Mouse (Mus musculus) stomach, embryonic 15.5 days (tissue): ENCODE results near the gene Stox2. TPM values are rescaled to one million over a fixed set of nuclear protein-coding genes. Genes with fewer than 3 reads are reported as not detected.

Experiments used
- ATAC-seq: fragments of 200-750 bp; cut with Nextera tagmentation; 2 replicates; pipeline ENCODE4 v1.8.0; 2017; ENCODE audit warnings: low read depth, moderate number of reproducible peaks, moderate TSS enrichment; ENCODE audit not compliant: insufficient read depth, low FRiP score
- H3K27ac ChIP-seq: fragments of 300-500 bp; sonication (generic); 2 replicates; pipeline ENCODE4 v1.5.1; 2015; ENCODE audit warnings: mild to moderate bottlenecking, inconsistent platforms
- H3K27me3 ChIP-seq: fragments of 300-500 bp; sonication (generic); replicated peaks from 2 replicates; pipeline ENCODE4 v1.6.1; 2015; ENCODE audit warnings: inconsistent platforms
- H3K36me3 ChIP-seq: fragments of 300-500 bp; sonication (generic); 2 replicates; pipeline ENCODE4 v1.6.1; 2015; ENCODE audit warnings: inconsistent platforms
- H3K4me1 ChIP-seq: fragments of 300-500 bp; sonication (generic); 2 replicates; pipeline ENCODE4 v1.6.1; 2015; ENCODE audit warnings: inconsistent platforms
- H3K4me2 ChIP-seq: fragments of 300-500 bp; sonication (generic); 2 replicates; pipeline ENCODE4 v1.6.1; 2015; ENCODE audit warnings: mild to moderate bottlenecking, inconsistent platforms
- H3K4me3 ChIP-seq: fragments of 300-500 bp; sonication (generic); replicated peaks from 2 replicates; pipeline ENCODE4 v1.5.1; 2015; ENCODE audit warnings: inconsistent platforms
- H3K9ac ChIP-seq: fragments of 300-500 bp; sonication (generic); 2 replicates; pipeline ENCODE4 v1.6.1; 2015; ENCODE audit warnings: inconsistent platforms
- H3K9me3 ChIP-seq: fragments of 300-500 bp; sonication (generic); 2 replicates; pipeline ENCODE4 v1.6.1; 2016; ENCODE audit warnings: inconsistent platforms
- WGBS: fragments of 180-500 bp; shearing (Covaris S2); methylation state at CpG from one replicate; pipeline ENCODE4 v1.1.7; 2015; 5-methylcytosine and 5-hydroxymethylcytosine counted together
- polyA plus RNA-seq: library from polyadenylated mRNA; unstranded; fragments of >200 nt; fragmentation: Nextera tagmentation; extraction: Ambion mirVana; gene quantifications from 2 replicates; pipeline ENCODE4 v1.2.1, GENCODE M21; 2015

The Stox2 gene
- polyA plus RNA-seq, 1 experiment from 2014 or later: 11.6 TPM

DNA sequence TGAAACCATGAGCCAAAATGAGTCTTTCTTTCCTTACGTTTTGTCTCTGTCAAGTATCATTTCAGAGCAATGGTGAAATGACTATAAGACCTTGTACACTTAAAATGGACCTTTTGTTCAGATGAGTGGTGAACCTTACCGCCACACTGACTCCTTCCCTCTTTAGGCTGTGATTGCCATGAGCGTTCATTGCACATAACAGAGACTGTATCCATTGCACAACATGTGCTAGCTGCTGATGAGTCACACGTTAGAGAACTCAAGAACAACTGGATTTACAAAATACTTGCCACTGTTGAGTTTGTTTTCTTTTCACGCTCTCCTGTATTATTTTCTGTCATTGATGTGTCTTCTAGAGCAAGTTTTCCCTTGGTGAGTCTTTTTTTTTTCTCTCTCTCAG lies 216.1 kb downstream of the Stox2 start:
- no peak overlapping the region for H3K4me3 ChIP-seq
- no peaks in the 10 kb centered on the region for H3K9me3 ChIP-seq
- no peak overlapping the region for H3K4me2 ChIP-seq
- no peaks in the 10 kb centered on the region for H3K27me3 ChIP-seq
- H3K9ac ChIP-seq: no peak overlapping the region
- no peak overlapping the region for H3K27ac ChIP-seq
- 89% methylated on average over 5 of the region's 5 CpGs for WGBS
- H3K4me1 ChIP-seq: no peaks in the 10 kb centered on the region
- ATAC-seq: no peak
- H3K36me3 ChIP-seq: no peaks in the 10 kb centered on the region

DNA sequence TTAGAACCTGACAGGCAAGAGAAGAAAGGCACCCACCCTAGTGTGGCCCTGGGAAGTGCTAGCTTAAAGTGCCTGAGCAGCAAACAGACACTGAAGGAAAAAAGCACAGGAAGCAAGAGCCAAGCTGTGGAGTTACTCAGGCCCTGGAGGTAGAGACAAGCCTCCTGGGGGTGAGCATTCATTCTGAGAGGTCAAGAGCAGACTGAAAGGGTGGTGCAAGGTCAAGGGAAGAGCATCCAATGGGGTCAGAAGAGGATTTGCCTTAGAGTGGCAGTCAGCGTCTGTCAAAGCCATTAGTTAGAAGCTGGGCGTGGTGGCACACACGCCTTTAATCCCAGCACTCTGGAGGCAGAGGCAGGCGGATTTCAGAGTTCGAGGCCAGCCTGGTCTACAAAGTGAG lies 224.3 kb downstream of the Stox2 start:
- WGBS: 83% methylated on average over 5 of the region's 5 CpGs
- no peaks in the 10 kb centered on the region for H3K36me3 ChIP-seq

DNA sequence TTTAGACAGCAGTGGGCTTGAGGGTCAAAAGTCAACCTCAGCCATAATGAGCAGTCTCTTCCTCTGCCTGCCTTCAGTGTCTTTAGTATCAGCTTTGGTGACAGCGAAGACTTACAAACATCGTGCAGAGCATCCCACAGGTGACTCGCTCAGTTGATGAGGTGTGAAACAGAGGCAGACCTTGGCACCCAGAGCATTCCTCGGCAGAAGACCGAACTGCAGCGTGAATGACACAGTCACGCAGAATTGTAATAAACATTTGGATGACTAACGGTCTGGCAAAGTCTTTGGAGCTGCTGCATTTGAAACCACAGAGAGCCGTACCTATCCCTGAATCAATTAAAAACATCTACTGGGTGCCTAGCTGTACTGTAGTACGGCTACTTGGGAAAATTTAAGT lies 225.0 kb downstream of the Stox2 start:
- H3K27ac ChIP-seq: no peak overlapping the region
- no peaks in the 10 kb centered on the region for H3K9me3 ChIP-seq
- 71% methylated on average over 10 of the region's 10 CpGs for WGBS
- no peak for ATAC-seq
- no peaks in the 10 kb centered on the region for H3K27me3 ChIP-seq
- no peak overlapping the region for H3K4me3 ChIP-seq
- H3K36me3 ChIP-seq: no peaks in the 10 kb centered on the region
- no peak overlapping the region for H3K4me2 ChIP-seq
- no peaks in the 10 kb centered on the region for H3K4me1 ChIP-seq
- no peak overlapping the region for H3K9ac ChIP-seq

More for the DNA sequence above, 224.3 kb downstream of the Stox2 start:
- ATAC-seq: no peak
- Histone ChIP-seq H3K9ac (no peak overlapping the region), H3K27ac (no peak overlapping the region), H3K9me3 (no peaks in the 10 kb centered on the region), H3K4me1 (no peaks in the 10 kb centered on the region), H3K27me3 (no peaks in the 10 kb centered on the region), H3K4me3 (no peak overlapping the region), H3K4me2 (no peak overlapping the region)

DNA sequence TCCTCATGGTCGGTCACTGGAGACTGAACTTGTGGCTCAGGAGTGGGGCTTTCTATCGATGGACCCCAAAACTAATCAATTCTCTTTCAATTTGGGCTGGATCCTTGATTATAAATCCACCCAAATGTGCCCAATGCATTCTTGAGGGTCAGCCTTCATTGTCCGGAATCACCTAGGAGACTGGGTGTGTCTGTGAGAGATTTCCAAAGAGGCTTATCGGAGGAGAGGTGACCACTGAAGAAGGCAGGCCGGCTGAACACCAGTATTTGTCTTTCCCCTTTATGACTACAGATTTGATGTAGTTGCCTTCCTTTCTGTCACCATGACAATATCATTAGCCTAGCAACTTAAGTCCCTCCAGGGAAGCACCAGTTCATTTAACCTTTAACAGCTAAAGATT lies 225.8 kb downstream of the Stox2 start:
- no peak for ATAC-seq
- no peaks in the 10 kb centered on the region for H3K27me3 ChIP-seq
- 85% methylated on average over 5 of the region's 5 CpGs for WGBS
- no peaks in the 10 kb centered on the region for H3K4me1 ChIP-seq
- no peak overlapping the region for H3K4me3 ChIP-seq
- H3K9me3 ChIP-seq: no peaks in the 10 kb centered on the region
- H3K27ac ChIP-seq: no peak overlapping the region
- no peak overlapping the region for H3K4me2 ChIP-seq
- H3K36me3 ChIP-seq: no peaks in the 10 kb centered on the region
- no peak overlapping the region for H3K9ac ChIP-seq

DNA sequence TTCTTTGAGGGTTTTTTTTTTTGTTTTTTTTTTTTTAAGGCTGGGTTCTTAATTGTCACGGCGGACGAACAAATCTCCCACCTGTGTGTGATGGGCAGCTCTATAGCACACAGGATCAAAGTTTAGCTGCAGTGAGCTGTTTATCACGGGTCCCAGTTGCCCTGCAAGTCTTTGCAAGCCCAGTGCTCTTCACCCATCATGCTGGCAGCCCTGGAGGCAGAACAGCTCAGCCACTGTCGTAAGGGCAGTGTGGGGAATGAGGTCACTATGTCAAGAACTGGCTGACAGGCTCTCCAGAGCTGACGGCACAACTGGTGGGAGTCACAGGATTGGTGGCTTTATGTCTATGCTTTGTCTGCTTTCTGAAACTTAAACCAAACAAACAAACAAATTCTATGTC lies 227.6 kb downstream of the Stox2 start:
- no peak for ATAC-seq
- H3K27me3 ChIP-seq: no peaks in the 10 kb centered on the region
- H3K27ac ChIP-seq: no peak overlapping the region; the same call in 1 of the 2 replicates
- H3K4me3 ChIP-seq: no peak overlapping the region
- H3K4me1 ChIP-seq: no peaks in the 10 kb centered on the region
- H3K36me3 ChIP-seq: no peaks in the 10 kb centered on the region
- no peak overlapping the region for H3K9ac ChIP-seq
- 54% methylated on average over 6 of the region's 6 CpGs for WGBS
- H3K9me3 ChIP-seq: no peaks in the 10 kb centered on the region
- 0 out of 2 replicates have a peak overlapping the region, but pooled peaks have one; percentile 8 for H3K4me2 ChIP-seq

DNA sequence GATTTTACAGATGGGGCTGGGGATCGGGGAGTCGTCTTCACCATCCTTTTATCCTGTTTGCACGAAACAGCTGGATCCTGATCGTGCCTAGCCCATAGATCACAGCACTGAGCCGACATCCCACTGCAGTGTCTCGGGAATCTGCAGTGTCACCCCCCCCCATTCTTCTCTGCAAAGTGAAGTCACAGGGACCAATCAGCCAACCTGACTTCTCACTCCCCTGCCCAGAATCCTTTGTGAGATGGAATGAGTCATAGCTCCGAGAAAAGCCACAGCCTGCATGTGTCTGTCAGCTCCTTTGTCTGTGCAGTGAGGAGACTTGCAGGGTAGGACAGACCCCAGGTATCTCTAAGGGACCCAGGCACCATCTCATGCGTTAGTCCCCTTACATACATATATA lies 228.1 kb downstream of the Stox2 start:
- Histone ChIP-seq H3K4me2 (0 out of 2 replicates have a peak overlapping the region, but pooled peaks have one; percentile 8), H3K4me3 (no peak overlapping the region), H3K9ac (no peak overlapping the region), H3K27me3 (no peaks in the 10 kb centered on the region), H3K27ac (no peak overlapping the region; the same call in 1 of the 2 replicates), H3K9me3 (no peaks in the 10 kb centered on the region), H3K4me1 (no peaks in the 10 kb centered on the region), H3K36me3 (no peaks in the 10 kb centered on the region)
- ATAC-seq: no peak
- WGBS: 46% methylated on average over 8 of the region's 8 CpGs

DNA sequence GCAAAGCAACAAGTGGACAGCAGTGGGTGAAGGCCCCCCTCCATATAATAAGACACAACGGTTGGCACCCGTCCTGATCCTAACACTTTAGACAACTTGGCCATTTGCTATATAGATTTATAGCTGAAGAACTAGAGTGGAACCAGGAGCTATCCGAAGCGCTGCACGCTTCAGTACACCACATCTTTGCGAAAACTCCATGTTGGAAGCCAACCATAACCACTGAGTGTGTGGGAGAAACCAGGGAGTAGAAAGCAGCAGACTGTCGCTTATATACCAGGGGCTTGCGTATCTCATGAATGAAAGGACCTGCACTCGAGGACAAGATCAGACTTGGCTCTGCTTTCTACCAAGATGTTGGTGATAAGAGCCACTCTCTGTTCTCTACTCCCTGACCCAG lies 234.0 kb downstream of the Stox2 start:
- Histone ChIP-seq H3K9ac (no peak overlapping the region), H3K4me1 (no peaks in the 10 kb centered on the region), H3K4me3 (no peak overlapping the region), H3K36me3 (no peaks in the 10 kb centered on the region), H3K27me3 (no peaks in the 10 kb centered on the region), H3K4me2 (no peak overlapping the region), H3K9me3 (no peaks in the 10 kb centered on the region), H3K27ac (no peak overlapping the region)
- ATAC-seq: no peak
- 92% methylated on average over 9 of the region's 9 CpGs for WGBS

DNA sequence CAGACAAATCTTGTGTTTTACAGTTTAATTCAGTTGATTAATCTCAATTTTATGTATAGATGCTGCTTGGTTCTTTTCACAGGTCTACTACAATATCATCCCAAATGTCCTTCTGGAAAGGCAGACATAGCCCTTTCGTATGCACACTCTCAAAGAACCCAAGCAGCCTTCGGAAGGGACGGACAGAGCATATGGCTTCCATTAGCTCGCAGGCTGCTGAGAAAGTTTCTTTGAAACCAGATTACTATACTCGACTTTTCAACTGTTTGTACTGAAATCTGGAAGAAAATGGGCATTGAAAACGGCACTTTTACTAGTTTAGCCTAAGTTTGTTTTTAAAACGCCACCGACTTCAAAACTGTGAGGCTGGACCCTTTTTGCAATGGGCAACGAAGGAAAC lies 234.9 kb downstream of the Stox2 start:
- H3K9me3 ChIP-seq: no peaks in the 10 kb centered on the region
- H3K4me1 ChIP-seq: peaks cover 3% of the 10 kb centered on the region; the same call in 1 of the 2 replicates
- no peak for ATAC-seq
- 71% methylated on average over 9 of the region's 9 CpGs for WGBS
- no peaks in the 10 kb centered on the region for H3K27me3 ChIP-seq
- no peak overlapping the region for H3K9ac ChIP-seq
- no peak overlapping the region for H3K4me2 ChIP-seq
- H3K4me3 ChIP-seq: no peak overlapping the region
- H3K36me3 ChIP-seq: no peaks in the 10 kb centered on the region
- H3K27ac ChIP-seq: no peak overlapping the region

DNA sequence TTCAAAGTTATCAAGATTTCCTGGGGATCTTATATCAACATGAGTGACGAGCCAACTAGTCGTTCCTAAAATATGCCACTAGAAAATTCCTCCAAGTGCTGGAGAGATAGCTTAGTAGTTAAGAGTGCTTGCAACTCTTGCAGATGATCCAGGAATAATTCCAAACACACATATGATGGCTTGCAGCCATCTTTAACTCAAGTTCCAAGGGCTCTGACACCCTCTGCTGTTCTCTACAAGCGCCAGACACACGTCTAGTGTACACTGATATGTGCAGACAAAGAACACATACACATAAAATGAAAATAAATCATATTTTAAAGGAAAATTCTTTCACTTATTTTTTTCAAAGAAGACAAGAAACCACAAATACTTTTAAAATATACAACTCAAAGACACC lies 237.9 kb downstream of the Stox2 start:
- no peak for ATAC-seq
- no peaks in the 10 kb centered on the region for H3K27me3 ChIP-seq
- no peaks in the 10 kb centered on the region for H3K9me3 ChIP-seq
- 70% methylated on average over 4 of the region's 4 CpGs for WGBS
- no peak overlapping the region for H3K4me3 ChIP-seq
- H3K4me1 ChIP-seq: peaks cover 3% of the 10 kb centered on the region; the same call in 1 of the 2 replicates
- H3K4me2 ChIP-seq: no peak overlapping the region
- H3K9ac ChIP-seq: no peak overlapping the region
- no peaks in the 10 kb centered on the region for H3K36me3 ChIP-seq
- H3K27ac ChIP-seq: no peak overlapping the region

DNA sequence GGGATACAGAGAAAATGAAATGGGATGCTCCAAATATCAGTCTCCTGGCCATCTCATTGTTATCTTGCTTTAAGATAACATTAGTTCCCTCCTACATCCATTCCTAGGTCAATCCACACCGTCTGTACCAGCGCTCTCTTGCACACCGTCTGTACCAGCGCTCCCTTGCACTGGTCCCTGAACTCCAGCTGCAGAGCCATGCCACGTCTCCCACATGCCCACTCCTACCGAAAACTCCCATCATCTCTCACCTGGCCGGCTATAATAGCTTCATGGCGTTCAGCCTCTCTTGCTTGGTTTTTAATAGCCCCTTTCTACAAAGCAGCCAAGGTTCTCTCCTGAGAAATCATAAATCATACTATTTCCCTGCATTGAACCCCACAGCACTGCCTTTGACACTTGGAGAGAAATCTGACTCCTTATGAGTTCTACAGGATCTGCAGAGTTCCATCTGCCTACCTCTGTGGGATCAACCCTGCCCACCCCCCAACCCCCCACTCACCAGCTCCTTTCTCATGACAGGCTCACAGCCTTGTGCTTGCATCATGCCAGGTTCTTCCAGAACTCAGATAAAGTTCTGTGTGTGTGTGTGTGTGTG lies 239.4 kb downstream of the Stox2 start:
- no peaks in the 10 kb centered on the region for H3K36me3 ChIP-seq
- no peaks in the 10 kb centered on the region for H3K27me3 ChIP-seq
- 75% methylated on average over 8 of the region's 8 CpGs for WGBS
- H3K9ac ChIP-seq: no peak overlapping the region
- peaks cover 3% of the 10 kb centered on the region; the same call in 1 of the 2 replicates for H3K4me1 ChIP-seq
- no peak overlapping the region for H3K4me2 ChIP-seq
- H3K4me3 ChIP-seq: no peak overlapping the region
- H3K9me3 ChIP-seq: no peaks in the 10 kb centered on the region
- no peak; the same call in 1 of the 2 replicates for ATAC-seq
- H3K27ac ChIP-seq: no peak overlapping the region

DNA sequence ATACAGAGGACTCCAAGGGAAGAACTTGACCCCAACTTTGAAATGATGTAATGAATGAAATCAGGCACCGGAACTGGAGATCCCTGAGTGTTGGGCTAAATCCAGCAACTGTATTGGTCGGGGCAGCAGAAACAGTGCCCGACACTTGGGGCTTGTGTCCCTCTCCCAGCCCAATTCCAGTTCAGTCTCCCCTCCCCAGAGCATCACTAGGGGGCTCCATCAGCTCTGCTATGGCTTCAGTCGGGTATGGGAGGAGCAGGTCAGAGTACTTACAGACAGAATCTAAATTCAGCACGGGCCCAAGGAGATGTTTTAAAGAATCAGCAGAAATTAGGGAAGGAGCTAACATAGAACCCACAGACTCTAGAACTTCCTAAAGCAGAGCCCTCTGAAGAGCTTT lies 240.7 kb downstream of the Stox2 start:
- ATAC-seq: no peak
- H3K4me2 ChIP-seq: no peak overlapping the region
- no peak overlapping the region for H3K27ac ChIP-seq
- no peaks in the 10 kb centered on the region for H3K36me3 ChIP-seq
- no peak overlapping the region for H3K4me3 ChIP-seq
- peaks cover 3% of the 10 kb centered on the region; the same call in 1 of the 2 replicates for H3K4me1 ChIP-seq
- H3K9ac ChIP-seq: no peak overlapping the region
- no peaks in the 10 kb centered on the region for H3K27me3 ChIP-seq
- H3K9me3 ChIP-seq: no peaks in the 10 kb centered on the region
- whole genome bisulfite sequencing: 80% methylated on average over 5 of the region's 5 CpGs

DNA sequence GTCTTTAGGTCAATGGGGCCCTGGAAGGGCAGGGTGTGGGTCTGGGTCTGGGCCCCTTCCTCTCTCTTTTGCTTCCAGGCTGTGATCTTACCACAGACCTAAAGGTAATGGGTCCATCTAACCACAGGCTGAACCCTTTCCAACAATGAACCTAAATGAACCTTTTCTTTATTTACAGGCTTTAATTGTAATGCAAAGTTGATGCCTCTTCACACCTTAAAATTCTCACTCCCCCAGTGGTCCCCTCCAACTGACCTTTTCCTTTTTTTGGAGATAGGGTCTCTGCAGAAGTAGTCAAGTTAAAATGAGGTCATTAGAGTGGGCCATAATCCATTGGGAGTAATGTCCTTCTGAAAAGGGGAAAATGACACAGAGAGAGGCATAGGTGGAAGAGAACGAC lies 249.8 kb downstream of the Stox2 start:
- Histone ChIP-seq H3K27me3 (no peaks in the 10 kb centered on the region), H3K4me3 (no peak overlapping the region), H3K4me1 (no peaks in the 10 kb centered on the region), H3K9ac (no peak overlapping the region), H3K27ac (no peak overlapping the region), H3K36me3 (peaks cover 23% of the 10 kb centered on the region), H3K9me3 (no peaks in the 10 kb centered on the region), H3K4me2 (no peak overlapping the region)
- 86% methylated on average over 1 of the region's 1 CpGs for WGBS
- ATAC-seq: no peak
